Mouse (Mus musculus): ENCODE data around the gene Dmp1.

DNA sequence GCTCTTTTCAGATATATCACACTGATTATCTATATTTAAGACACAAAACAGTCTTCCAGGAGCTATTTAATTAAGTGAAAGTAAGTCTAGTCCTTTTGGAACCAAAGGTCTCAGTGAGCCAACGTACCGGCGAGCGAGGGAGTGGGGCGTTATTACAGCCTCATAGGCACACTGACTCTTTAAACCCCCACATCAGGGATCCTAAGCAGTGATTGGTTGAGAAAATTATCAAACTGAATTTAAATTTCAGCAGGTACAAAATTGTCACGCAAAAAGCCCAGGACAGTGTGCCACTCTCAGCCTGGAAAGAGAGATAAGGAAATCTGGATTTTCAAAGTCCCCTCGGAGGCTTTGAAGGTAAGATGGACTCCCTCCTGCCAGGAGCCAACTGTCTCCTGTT lies 32.0 kb upstream of the Dmp1 start, which contains the start of gene Dspp:
- TF ChIP-seq CTCF (conservative IDR thresholded peaks at IDR 0.05; ENCODE audit: low read length) (no peak), POU5F1 (IDR thresholded peaks at IDR 0.05; ENCODE audit: borderline replicate concordance, low read length) (no peak), NANOG (IDR thresholded peaks at IDR 0.05; ENCODE audit: borderline replicate concordance, low read length) (no peak)

All from E14TG2a.4 (cell line).